Mouse (Mus musculus) embryonic facial prominence, embryonic 12.5 days (tissue): ENCODE results near the gene Ogfrl1. TPM values are rescaled to one million over a fixed set of nuclear protein-coding genes. Genes with fewer than 3 reads are reported as not detected.
"Not testable (repeated sequence)": the region's sequence is repeated elsewhere in the genome, so short reads cannot be mapped to it uniquely, and the experiment has no call there.

Source experiments
- ATAC-seq: fragments of 200-750 bp; cut with Nextera tagmentation; 2 replicates; pipeline ENCODE4 v1.8.0; 2017; ENCODE audit not compliant: insufficient number of reproducible peaks, insufficient read depth, low FRiP score, low TSS enrichment
- H3K27ac ChIP-seq: fragments of 300-500 bp; sonication (generic); 2 replicates; pipeline ENCODE4 v1.5.1; 2016; ENCODE audit warnings: mild to moderate bottlenecking
- H3K27me3 ChIP-seq: fragments of 300-500 bp; sonication (generic); 2 replicates; pipeline ENCODE4 v1.6.1; 2016; ENCODE audit warnings: mild to moderate bottlenecking, moderate library complexity
- H3K36me3 ChIP-seq: fragments of 300-500 bp; sonication (generic); 2 replicates; pipeline ENCODE4 v1.6.1; 2016; ENCODE audit warnings: mild to moderate bottlenecking
- H3K4me1 ChIP-seq: fragments of 300-500 bp; sonication (generic); 2 replicates; pipeline ENCODE4 v1.6.1; 2016
- H3K4me2 ChIP-seq: fragments of 300-500 bp; sonication (generic); replicated peaks from 2 replicates; pipeline ENCODE4 v1.6.1; 2016; ENCODE audit warnings: mild to moderate bottlenecking, moderate library complexity
- H3K4me3 ChIP-seq: fragments of 300-500 bp; sonication (generic); 2 replicates; pipeline ENCODE4 v1.5.1; 2016; ENCODE audit warnings: mild to moderate bottlenecking
- H3K9ac ChIP-seq: fragments of 300-500 bp; sonication (generic); 2 replicates; pipeline ENCODE4 v1.6.1; 2016; ENCODE audit warnings: mild to moderate bottlenecking, moderate library complexity
- H3K9me3 ChIP-seq: fragments of 300-500 bp; sonication (generic); 2 replicates; pipeline ENCODE4 v1.6.1; 2016; ENCODE audit warnings: mild to moderate bottlenecking, moderate library complexity
- WGBS: fragments of 180-500 bp; shearing (Covaris S2); methylation state at CpG from one replicate; pipeline ENCODE4 v1.1.7; 2016; 5-methylcytosine and 5-hydroxymethylcytosine counted together
- polyA plus RNA-seq: library from polyadenylated mRNA; unstranded; fragments of >200 nt; fragmentation: Nextera tagmentation; extraction: Ambion mirVana; gene quantifications from 2 replicates; pipeline ENCODE4 v1.2.1, GENCODE M21; 2016

Gene Ogfrl1
- 11.7 and 17.7 TPM in 2 replicates for polyA plus RNA-seq

- H3K27ac ChIP-seq, result no peak within 1 kb of the TSS
- ATAC-seq, result no peak
- no peaks in the 10 kb centered on the region for H3K9me3 ChIP-seq
- H3K36me3 ChIP-seq, result no peaks in the 10 kb centered on the region
- no peak within 1 kb of the TSS for H3K4me3 ChIP-seq
- no peak within 1 kb of the TSS for H3K9ac ChIP-seq
- H3K4me1 ChIP-seq, result no peaks in the 10 kb centered on the region
- 84% methylated on average over 4 of the region's 4 CpGs for WGBS
- no peaks in the 10 kb centered on the region for H3K27me3 ChIP-seq
- no peak within 1 kb of the TSS for H3K4me2 ChIP-seq
Measured at GRCm38 (mm10) chr1:23397623-23398022, at the start of gene Ogfrl1. Gene Ogfrl1, minus strand, starts transcription at chr1:23397772.

- Histone ChIP-seq H3K36me3 (no peaks in the 10 kb centered on the region), H3K27ac (no peak overlapping the region), H3K9ac (no peak overlapping the region), H3K4me1 (no peaks in the 10 kb centered on the region), H3K9me3 (no peaks in the 10 kb centered on the region), H3K4me2 (no peak overlapping the region), H3K4me3 (no peak overlapping the region), H3K27me3 (no peaks in the 10 kb centered on the region)
- 82% methylated on average over 5 of the region's 5 CpGs for WGBS
- ATAC-seq, result no peak
Measured at GRCm38 (mm10) chr1:23445736-23446424, 48.3 kb upstream of the Ogfrl1 start.

DNA sequence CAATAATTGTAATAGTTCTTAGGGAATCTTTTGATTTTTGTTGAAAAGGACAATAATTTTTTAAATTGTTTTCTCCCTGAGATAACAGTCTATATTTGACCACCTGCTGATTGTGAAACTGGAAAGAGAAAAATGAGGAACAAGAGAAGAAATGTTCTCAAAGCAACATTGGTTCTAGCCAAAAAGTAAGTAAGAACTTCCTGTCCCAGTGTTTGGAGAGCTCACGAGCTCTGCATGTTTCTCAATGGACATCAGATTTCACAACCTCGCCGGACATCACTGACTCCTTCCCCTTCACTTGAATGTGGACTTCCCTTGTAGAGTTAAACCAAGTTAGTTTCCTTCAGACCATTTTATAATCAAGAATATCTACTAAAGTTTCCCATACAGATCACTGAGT, 36.0 kb upstream of the Ogfrl1 start:
- Histone ChIP-seq H3K27ac (no peak overlapping the region), H3K4me3 (no peak overlapping the region), H3K27me3 (no peaks in the 10 kb centered on the region), H3K4me1 (no peaks in the 10 kb centered on the region), H3K4me2 (no peak overlapping the region), H3K9me3 (no peaks in the 10 kb centered on the region), H3K9ac (no peak overlapping the region), H3K36me3 (no peaks in the 10 kb centered on the region)
- WGBS, result 76% methylated on average over 3 of the region's 3 CpGs
- ATAC-seq, result no peak

GRCm38 (mm10) chr1:23426447-23426846, 28.9 kb upstream of the Ogfrl1 start:
- Histone ChIP-seq H3K4me1 (no peaks in the 10 kb centered on the region), H3K27ac (no peak overlapping the region), H3K36me3 (no peaks in the 10 kb centered on the region), H3K9me3 (no peaks in the 10 kb centered on the region), H3K4me2 (no peak overlapping the region), H3K4me3 (no peak overlapping the region), H3K9ac (no peak overlapping the region), H3K27me3 (no peaks in the 10 kb centered on the region)
- 85% methylated on average over 2 of the region's 2 CpGs for WGBS
- ATAC-seq, result no peak; the same call in 1 of the 2 replicates

DNA sequence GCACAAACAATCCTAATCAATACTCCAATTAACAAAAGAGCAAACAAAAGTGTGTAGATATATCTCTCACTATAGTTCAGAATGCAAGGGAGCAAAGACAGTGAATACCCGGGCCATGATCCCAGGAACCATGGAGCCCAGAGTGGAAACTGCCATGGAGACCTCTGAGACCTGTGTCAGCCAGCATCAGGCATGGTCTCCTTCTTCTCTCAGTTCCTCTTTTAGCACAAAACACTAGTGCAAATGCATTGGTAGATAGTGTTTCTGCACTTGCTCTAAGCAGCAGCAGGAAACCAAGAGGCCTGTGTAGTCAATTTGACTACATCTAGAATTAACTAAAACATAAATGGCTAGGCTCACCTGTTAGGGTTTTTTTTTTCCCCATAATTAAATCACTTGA, 21.4 kb upstream of the Ogfrl1 start:
- H3K27ac ChIP-seq, result no peak overlapping the region
- 86% methylated on average over 1 of the region's 1 CpGs for WGBS
- H3K27me3 ChIP-seq, result no peaks in the 10 kb centered on the region
- no peaks in the 10 kb centered on the region for H3K4me1 ChIP-seq
- no peak overlapping the region for H3K4me2 ChIP-seq
- no peaks in the 10 kb centered on the region for H3K9me3 ChIP-seq
- no peaks in the 10 kb centered on the region for H3K36me3 ChIP-seq
- ATAC-seq, result no peak
- H3K9ac ChIP-seq, result no peak overlapping the region
- no peak overlapping the region for H3K4me3 ChIP-seq

DNA sequence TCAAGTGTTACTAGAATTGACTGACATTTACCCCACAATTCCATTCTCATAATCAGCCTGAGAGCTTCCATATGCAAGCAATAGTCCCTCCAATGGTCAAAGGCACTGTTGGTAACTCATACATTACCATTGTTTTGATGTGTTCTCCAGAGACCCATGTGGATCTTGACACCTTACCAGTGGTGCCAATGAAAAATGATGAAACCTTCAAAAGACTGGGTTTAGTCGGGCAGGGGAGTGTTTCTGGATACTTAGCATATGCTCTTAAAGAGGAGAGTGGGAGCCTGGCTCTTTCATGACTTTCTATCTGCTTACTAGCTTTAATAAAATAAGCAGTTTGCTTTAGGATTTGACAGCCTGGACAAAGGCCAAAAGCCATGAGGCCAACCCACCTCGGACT, 20.5 kb upstream of the Ogfrl1 start:
- H3K4me2 ChIP-seq, result no peak overlapping the region
- H3K9ac ChIP-seq, result no peak overlapping the region
- H3K36me3 ChIP-seq, result no peaks in the 10 kb centered on the region
- ATAC-seq, result no peak
- 73% methylated on average over 2 of the region's 2 CpGs for WGBS
- H3K4me3 ChIP-seq, result no peak overlapping the region
- no peak overlapping the region for H3K27ac ChIP-seq
- no peaks in the 10 kb centered on the region for H3K27me3 ChIP-seq
- H3K9me3 ChIP-seq, result no peaks in the 10 kb centered on the region
- H3K4me1 ChIP-seq, result no peaks in the 10 kb centered on the region

DNA sequence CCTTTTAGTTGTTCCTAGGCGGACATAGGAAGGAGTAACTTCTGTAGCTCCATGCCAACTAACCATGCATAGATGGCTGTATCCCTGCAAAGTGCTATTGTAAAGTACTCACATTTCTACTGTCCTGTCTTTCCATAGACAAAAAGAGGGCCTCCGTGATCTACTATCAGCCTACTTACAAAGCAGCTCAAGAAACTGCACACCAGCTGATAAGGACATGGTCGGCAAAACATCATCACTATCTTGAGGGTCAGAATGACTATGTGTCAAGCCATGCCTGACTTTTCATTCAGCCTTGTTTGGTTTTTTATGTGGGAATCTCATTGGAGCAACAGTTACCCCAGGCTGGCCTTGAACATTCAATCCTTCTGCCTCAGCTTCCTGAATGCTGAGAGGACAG, 20.0 kb upstream of the Ogfrl1 start:
- WGBS, result 87% methylated on average over 3 of the region's 3 CpGs
- Histone ChIP-seq H3K27ac (no peak overlapping the region), H3K9ac (no peak overlapping the region), H3K27me3 (no peaks in the 10 kb centered on the region), H3K9me3 (no peaks in the 10 kb centered on the region), H3K4me2 (no peak overlapping the region), H3K4me1 (no peaks in the 10 kb centered on the region), H3K36me3 (no peaks in the 10 kb centered on the region), H3K4me3 (no peak overlapping the region)
- ATAC-seq, result no peak

DNA sequence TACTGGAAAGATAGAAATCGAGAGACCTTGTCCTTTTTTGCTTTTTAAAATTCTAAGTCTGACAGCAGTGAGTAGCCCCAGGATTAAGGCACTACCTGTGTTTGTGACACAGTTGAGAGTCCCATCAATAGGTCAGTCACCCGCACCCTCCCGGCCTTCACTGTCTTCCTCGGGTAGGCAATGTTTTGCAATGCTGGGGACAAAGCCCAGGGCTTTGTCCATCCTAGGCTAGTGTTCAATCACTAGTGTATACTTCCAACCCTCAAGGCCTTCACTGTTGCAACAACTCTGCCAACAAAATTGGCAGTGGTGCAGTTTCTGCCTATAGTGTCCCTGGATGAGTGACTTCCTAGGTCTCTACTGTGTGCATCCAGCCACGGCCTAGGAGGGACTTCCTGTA, 14.0 kb upstream of the Ogfrl1 start:
- Histone ChIP-seq H3K27ac (no peak overlapping the region), H3K27me3 (no peaks in the 10 kb centered on the region), H3K36me3 (no peaks in the 10 kb centered on the region), H3K4me1 (no peaks in the 10 kb centered on the region), H3K9ac (no peak overlapping the region), H3K4me2 (no peak overlapping the region), H3K9me3 (no peaks in the 10 kb centered on the region), H3K4me3 (no peak overlapping the region)
- 88% methylated on average over 5 of the region's 5 CpGs for WGBS
- ATAC-seq, result no peak

DNA sequence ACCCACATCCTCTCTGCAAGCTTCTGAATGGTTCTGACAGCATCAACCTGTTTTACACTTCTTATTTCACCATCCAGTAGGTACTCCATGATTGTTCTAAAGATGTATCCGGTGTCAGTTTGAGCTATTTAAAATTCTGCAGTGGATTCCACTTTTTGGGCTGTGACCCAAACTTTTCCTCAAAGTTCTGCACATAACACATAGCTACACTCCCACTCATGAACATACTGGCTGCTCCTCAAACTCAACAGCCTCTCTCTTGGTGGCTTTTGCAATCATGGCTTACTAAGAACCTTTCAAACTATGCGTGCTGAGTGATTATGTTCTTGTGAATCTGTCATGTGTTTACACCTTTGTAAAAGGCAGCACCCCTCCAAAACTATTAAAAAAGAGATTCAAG, 12.4 kb upstream of the Ogfrl1 start:
- H3K4me1 ChIP-seq, result no peaks in the 10 kb centered on the region
- WGBS, result 84% methylated on average over 2 of the region's 2 CpGs
- no peaks in the 10 kb centered on the region for H3K9me3 ChIP-seq

DNA sequence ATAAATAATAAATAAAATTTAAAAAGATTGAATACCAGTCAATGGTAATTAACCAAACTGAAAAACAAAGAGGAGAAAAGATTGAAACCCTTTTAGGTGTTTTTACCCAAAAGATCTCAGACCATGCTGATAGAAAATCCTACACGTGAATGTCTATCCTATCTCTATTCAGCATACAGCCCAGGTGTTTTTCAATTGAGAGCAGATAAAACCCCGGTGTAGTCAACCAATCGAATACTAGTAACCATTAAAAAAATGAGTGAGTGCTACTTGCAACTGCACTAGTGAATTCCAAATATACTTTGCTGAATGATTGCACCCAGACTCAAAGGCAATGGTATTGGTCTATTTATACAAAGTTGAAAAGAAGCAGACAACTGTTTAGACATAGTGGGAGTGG, 4.8 kb upstream of the Ogfrl1 start:
- Histone ChIP-seq H3K4me2 (no peak overlapping the region), H3K4me3 (no peak overlapping the region), H3K27me3 (no peaks in the 10 kb centered on the region), H3K9me3 (no peaks in the 10 kb centered on the region), H3K4me1 (no peaks in the 10 kb centered on the region), H3K27ac (no peak overlapping the region), H3K36me3 (no peaks in the 10 kb centered on the region), H3K9ac (no peak overlapping the region)
- no peak for ATAC-seq
- WGBS, result 88% methylated on average over 3 of the region's 3 CpGs

More for the DNA sequence above, 12.4 kb upstream of the Ogfrl1 start:
- Histone ChIP-seq H3K4me2 (no peak overlapping the region), H3K36me3 (no peaks in the 10 kb centered on the region), H3K4me3 (no peak overlapping the region), H3K27ac (no peak overlapping the region), H3K9ac (no peak overlapping the region), H3K27me3 (no peaks in the 10 kb centered on the region)
- ATAC-seq, result no peak

- no peaks in the 10 kb centered on the region for H3K4me1 ChIP-seq
- no peak overlapping the region for H3K9ac ChIP-seq
- H3K9me3 ChIP-seq, result no peaks in the 10 kb centered on the region
- no peak overlapping the region for H3K4me2 ChIP-seq
- ATAC-seq, result no peak
- 68% methylated on average over 1 of the region's 1 CpGs for WGBS
- H3K27me3 ChIP-seq, result no peaks in the 10 kb centered on the region
- no peaks in the 10 kb centered on the region for H3K36me3 ChIP-seq
- no peak overlapping the region for H3K27ac ChIP-seq
- H3K4me3 ChIP-seq, result no peak overlapping the region
Measured at GRCm38 (mm10) chr1:23399552-23399951, 2.0 kb upstream of the Ogfrl1 start.

- H3K4me2 ChIP-seq, H3K9me3 ChIP-seq, H3K9ac ChIP-seq, H3K4me1 ChIP-seq, ATAC-seq, H3K4me3 ChIP-seq, H3K27ac ChIP-seq, H3K36me3 ChIP-seq, H3K27me3 ChIP-seq: not testable (repeated sequence)
- WGBS, result 71% methylated on average over 2 of the region's 2 CpGs
Measured at GRCm38 (mm10) chr1:23394356-23394755, 3.2 kb downstream of the Ogfrl1 start.
